Mouse (Mus musculus) liver, adult 2 months (tissue): ENCODE measurements around the gene Pkn3.

Experiments
- CTCF ChIP-seq: fragments of 200-500 bp; IDR thresholded peaks from 2 replicates; pipeline ENCODE4 v1.5.1; 2011; ENCODE audit warnings: low read depth, low read length, control low read depth
- POLR2A ChIP-seq: fragments of 200-500 bp; IDR thresholded peaks from 2 replicates; pipeline ENCODE4 v1.6.1; 2011; ENCODE audit warnings: low read length, control low read depth; ENCODE audit not compliant: insufficient read depth; ENCODE audit errors: extremely low read depth

DNA sequence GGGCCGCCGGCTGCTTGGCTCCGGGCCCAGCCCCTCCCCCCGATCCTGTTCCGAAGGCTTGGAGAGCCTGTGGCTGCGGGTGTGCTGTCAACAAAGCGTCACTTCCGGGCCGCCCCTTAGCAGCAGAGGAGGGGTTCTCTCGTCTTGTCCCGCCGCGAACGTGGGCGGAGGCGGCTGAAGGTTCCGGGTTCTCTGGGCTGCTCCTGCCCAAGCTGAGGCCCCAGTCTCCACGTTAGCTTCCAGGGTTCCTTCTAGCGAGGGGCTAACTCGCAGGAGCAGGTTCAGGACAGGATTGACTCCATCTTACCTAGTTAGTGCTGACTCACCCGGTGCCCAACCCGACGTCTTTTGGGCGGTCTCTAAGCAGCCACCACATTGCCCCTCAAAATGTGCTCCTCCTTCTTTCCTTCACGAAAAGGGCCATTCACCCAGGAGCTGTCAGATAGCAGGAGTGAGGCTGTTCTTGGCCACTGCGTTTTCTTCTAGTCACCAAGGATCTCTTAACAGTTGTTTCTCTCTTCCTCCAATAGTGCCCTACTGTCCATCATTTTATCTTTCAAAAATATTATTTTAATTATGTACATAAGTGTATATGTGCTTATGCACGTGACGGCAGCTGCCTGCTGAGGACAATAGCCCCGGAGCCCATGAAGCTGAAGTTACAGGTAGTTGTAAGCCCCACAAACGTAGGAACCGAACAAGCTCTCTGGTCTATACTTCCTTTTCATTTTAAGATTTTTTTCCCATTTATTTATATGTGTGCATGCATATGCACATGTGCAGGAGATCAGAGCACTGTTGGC, 47.2 kb downstream of the Pkn3 start, which contains the start of gene Zer1:
- TF ChIP-seq CTCF (no peak), POLR2A (peak; percentile 91)
